Mouse (Mus musculus) liver, adult 2 months (tissue): ENCODE data around the gene Cfap161.

Experiments
- CTCF ChIP-seq: fragments of 200-500 bp; IDR thresholded peaks from 2 replicates; pipeline ENCODE4 v1.5.1; 2011; ENCODE audit warnings: low read depth, low read length, control low read depth
- POLR2A ChIP-seq: fragments of 200-500 bp; IDR thresholded peaks from 2 replicates; pipeline ENCODE4 v1.6.1; 2011; ENCODE audit warnings: low read length, control low read depth; ENCODE audit not compliant: insufficient read depth; ENCODE audit errors: extremely low read depth

DNA sequence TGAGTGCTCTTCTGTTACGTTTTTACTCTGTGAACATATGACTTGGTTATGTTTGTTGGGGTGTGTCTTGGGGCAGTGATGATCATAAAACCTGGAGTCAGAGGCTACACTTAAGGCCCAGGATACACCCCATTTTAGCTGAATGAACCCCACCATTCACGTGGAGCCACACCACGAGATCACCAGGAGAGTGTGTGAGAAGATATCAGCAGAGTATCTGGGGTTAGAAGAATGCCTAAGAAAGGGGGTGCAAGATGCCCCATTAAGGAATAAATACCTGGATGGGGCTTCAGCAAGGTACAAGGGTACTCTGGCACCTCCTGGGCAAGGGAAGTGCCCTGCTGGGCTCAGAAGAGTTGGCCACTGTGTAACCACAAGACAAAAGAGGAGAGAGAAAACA, 60.4 kb downstream of the Cfap161 start:
- no peak for TF ChIP-seq POLR2A
- TF ChIP-seq CTCF: no peak
